22 mouse cellular contexts compared by ENCODE assay signal in genomic region chr6:58279661-58280060, GRCm38 (mm10). TPM values are rescaled to one million over a fixed set of nuclear protein-coding genes. Genes with fewer than 3 reads are reported as not detected.
DNase-seq lines count a peak whose midpoint lies in the region; TF ChIP-seq lines count a peak whose summit lies in the region.
"Not testable (repeated sequence)": the region's sequence is repeated elsewhere in the genome, so short reads cannot be mapped to it uniquely, and the experiment has no call there.
"Had no signal": no experiment of that assay in that cellular context is flagged by ENCODE, and none has a peak within 500 bp of the region (broad histone marks: within the 10 kb centered on the region; RNA-seq: fewer than 3 reads in every experiment).

No protein-coding gene starts in this region.

- H3K4me3 ChIP-seq in CH12.LX (replicated peaks in 1 of 3; ENCODE audit: low read depth in 2 of 3, low read length in 2 of 3, poor library complexity in 1 of 3) = not testable (repeated sequence)

- not testable (repeated sequence) for H3K4me1 ChIP-seq in CH12.LX (ENCODE audit: control insufficient read depth in 1 of 2, insufficient read depth in 2 of 2)

- in situ Hi-C loops in CH12.LX (cut with MboI; ENCODE audit: low pct_ligation_motif_present, low pct_unique_long_range_greater_than_20kb, low sequenced_read_pairs) = not testable (repeated sequence)

- not testable (repeated sequence) for H3K9me3 ChIP-seq in CH12.LX (replicated peaks; ENCODE audit: low read length)

- not testable (repeated sequence) for H3K36me3 ChIP-seq in CH12.LX (replicated peaks in 1 of 2; ENCODE audit: control insufficient read depth in 1 of 2, insufficient read depth in 1 of 2, low read length in 1 of 2); splenic B cell, adult 2 months (ENCODE audit: control insufficient read depth, insufficient read depth, low read length, poor library complexity, severe bottlenecking)

- not testable (repeated sequence) for TF ChIP-seq EP300 in CH12.LX (IDR thresholded peaks at IDR 0.05; ENCODE audit: low read length)

- TF ChIP-seq RAD21 in CH12.LX (IDR thresholded peaks at IDR 0.05; ENCODE audit: low read depth, low read length) = not testable (repeated sequence)

- not testable (repeated sequence) for TF ChIP-seq POLR2A in CH12.LX (IDR thresholded peaks at IDR 0.05; ENCODE audit: low read depth, low read length)

- DNase-seq in 416B (ENCODE audit: low read depth) = peak; percentile 67
- peak; percentile 4 for DNase-seq in CH12.LX (ENCODE audit: extremely low read depth)
- peak; percentile 13 for DNase-seq in MEL-GATA-1-ER (ENCODE audit: extremely low read depth, low read depth)
- DNase-seq in ZHBTc4 (ENCODE audit: low read depth, low spot score) = peak; percentile 1
- peak; percentile 1 for DNase-seq in splenic B cell, adult 2 months (ENCODE audit: low read depth, low spot score)

- H3K4me2 ChIP-seq in CH12.LX (ENCODE audit: insufficient read depth, low read depth, poor library complexity, severe bottlenecking) = not testable (repeated sequence)

- TF ChIP-seq CTCF in CH12.LX (conservative IDR thresholded peaks at IDR 0.05 in 1 of 2, IDR thresholded peaks at IDR 0.05 in 1 of 2; ENCODE audit: low read depth in 2 of 2, low read length in 2 of 2) = not testable (repeated sequence)

- not testable (repeated sequence) for H3K9ac ChIP-seq in CH12.LX (ENCODE audit: insufficient read depth, low read depth)

- not testable (repeated sequence) for H3K27me3 ChIP-seq in CH12.LX (replicated peaks); splenic B cell, adult 2 months (ENCODE audit: control insufficient read depth, insufficient read depth, low read length, poor library complexity, severe bottlenecking)

- H3K79me2 ChIP-seq in CH12.LX (replicated peaks; ENCODE audit: control insufficient read depth, extremely low read depth, insufficient read depth, poor library complexity, severe bottlenecking) = not testable (repeated sequence)

- H3K27ac ChIP-seq in CH12.LX (ENCODE audit: insufficient read depth, low read depth) = not testable (repeated sequence)

- dilution Hi-C loops in CH12.LX (cut with MboI; ENCODE audit: extremely low pct_ligation_motif_present, extremely low pct_unique_long_range_greater_than_20kb, low sequenced_read_pairs) = not testable (repeated sequence)

RNA-seq across cellular contexts. Expression of gene Vmn1r28, which starts 17.8 kb away (rescaled TPM):
- total RNA-seq in CH12.LX (2012; rRNA removed) = not detected in 2 replicates
- total RNA-seq in CH12.LX (2014; rRNA removed) = not detected in 2 replicates
- not detected in 2 replicates for polyA plus RNA-seq in CH12.LX (2012; ENCODE audit: insufficient read length, low read depth)
- total RNA-seq: adrenal gland, adult 2 months; adrenal gland, postnatal 10 days; adrenal gland, postnatal 25 days; adrenal gland, postnatal 4 days; ES-E14; forebrain, postnatal 0 days; gastrocnemius, adult 18-20 months had no signal
- polyA plus RNA-seq: adrenal gland, adult 2 months; brain, embryonic 14.5 days; cerebellum, adult 2 months; cortical plate, adult 2 months; embryonic facial prominence, embryonic 10.5 days; embryonic facial prominence, embryonic 12.5 days; embryonic facial prominence, embryonic 14.5 days; forebrain, embryonic 11.5 days; forebrain, embryonic 13.5 days; forebrain, embryonic 15.5 days; forebrain, postnatal 0 days had no signal

RNA-seq across cellular contexts. Expression of gene Vmn1r29, which starts 21.7 kb away (rescaled TPM):
- total RNA-seq in CH12.LX (2012; rRNA removed) (not detected in 2 replicates), CH12.LX (2014; rRNA removed) (not detected in 2 replicates)
- polyA plus RNA-seq in CH12.LX (2012; ENCODE audit: insufficient read length, low read depth) = not detected in 2 replicates
- total RNA-seq: adrenal gland, adult 2 months; adrenal gland, postnatal 10 days; adrenal gland, postnatal 25 days; adrenal gland, postnatal 4 days; ES-E14; forebrain, postnatal 0 days; gastrocnemius, adult 18-20 months had no signal
- polyA plus RNA-seq: adrenal gland, adult 2 months; brain, embryonic 14.5 days; CD4-positive, CD25-positive, alpha-beta regulatory T cell, adult 4 months; cerebellum, adult 2 months; cortical plate, adult 2 months; embryonic facial prominence, embryonic 10.5 days; embryonic facial prominence, embryonic 12.5 days; embryonic facial prominence, embryonic 14.5 days; forebrain, embryonic 11.5 days; forebrain, embryonic 13.5 days; forebrain, embryonic 15.5 days; forebrain, postnatal 0 days had no signal

Comparison
In these comparisons a context has a peak if more than half of its experiments do, and no peak if none do; other contexts are left out.
1. DNase-seq: peak in every context shown above with its lines; median percentile 67 in 416B; 13 in MEL-GATA-1-ER; 4 in CH12.LX; 1 in ZHBTc4; 1 in splenic B cell, adult 2 months.